ENCODE assay signal across 16 mouse cellular contexts in genomic region chr7:65141907-65142698, GRCm38 (mm10). TPM values are rescaled to one million over a fixed set of nuclear protein-coding genes. Genes with fewer than 3 reads are reported as not detected.
DNase-seq lines count a peak whose midpoint lies in the region; ATAC-seq lines count a peak whose summit lies in the region.
"Had no signal": no experiment of that assay in that cellular context is flagged by ENCODE, and none has a peak within 500 bp of the region (broad histone marks: within the 10 kb centered on the region; RNA-seq: fewer than 3 reads in every experiment).

No protein-coding gene starts in this region.

- 0 out of 2 replicates have a peak, but pooled peaks cover 3% of the 10 kb centered on the region for H3K4me1 ChIP-seq in hindbrain, embryonic 14.5 days (replicated peaks; ENCODE audit: control insufficient read depth, insufficient read depth, low read length)
- H3K4me1 ChIP-seq in hindbrain, embryonic 10.5 days (replicated peaks): no peaks in the 10 kb centered on the region
- H3K4me1 ChIP-seq in midbrain, embryonic 14.5 days (ENCODE audit: control insufficient read depth, insufficient read depth, low read length): no peaks in the 10 kb centered on the region
- peaks cover 5% of the 10 kb centered on the region; the same call in 1 of the 2 replicates for H3K4me1 ChIP-seq in midbrain, embryonic 15.5 days
- no peaks in the 10 kb centered on the region for H3K4me1 ChIP-seq in limb, embryonic 15.5 days
- H3K4me1 ChIP-seq: megakaryocyte, embryonic 14.5 days; neural tube, embryonic 12.5 days had no signal

- no peak overlapping the region for H3K27ac ChIP-seq in hindbrain, embryonic 14.5 days
- no peak overlapping the region for H3K27ac ChIP-seq in hindbrain, embryonic 10.5 days
- 0 out of 2 replicates have a peak overlapping the region, but pooled peaks have one; percentile 32 for H3K27ac ChIP-seq in midbrain, embryonic 14.5 days (replicated peaks; ENCODE audit: low read depth, low read length)
- H3K27ac ChIP-seq in midbrain, embryonic 15.5 days: no peak overlapping the region
- H3K27ac ChIP-seq in limb, embryonic 15.5 days: peak overlapping the region; percentile 73
- H3K27ac ChIP-seq: neural tube, embryonic 12.5 days had no signal

- no peaks in the 10 kb centered on the region for H3K9me3 ChIP-seq in hindbrain, embryonic 14.5 days (ENCODE audit: control insufficient read depth, low read length)
- H3K9me3 ChIP-seq in hindbrain, embryonic 10.5 days: no peaks in the 10 kb centered on the region
- H3K9me3 ChIP-seq in midbrain, embryonic 14.5 days (ENCODE audit: control insufficient read depth, low read length): no peaks in the 10 kb centered on the region
- H3K9me3 ChIP-seq in midbrain, embryonic 15.5 days: no peaks in the 10 kb centered on the region
- H3K9me3 ChIP-seq in limb, embryonic 15.5 days: no peaks in the 10 kb centered on the region
- H3K9me3 ChIP-seq: megakaryocyte, embryonic 14.5 days; neural tube, embryonic 12.5 days had no signal

- H3K27me3 ChIP-seq in hindbrain, embryonic 14.5 days (ENCODE audit: control insufficient read depth, insufficient read depth, low read length): no peaks in the 10 kb centered on the region
- H3K27me3 ChIP-seq in hindbrain, embryonic 10.5 days (ENCODE audit: insufficient read depth, poor library complexity, severe bottlenecking): no peaks in the 10 kb centered on the region
- H3K27me3 ChIP-seq in midbrain, embryonic 14.5 days (ENCODE audit: control insufficient read depth, insufficient read depth, low read length): no peaks in the 10 kb centered on the region
- no peaks in the 10 kb centered on the region for H3K27me3 ChIP-seq in midbrain, embryonic 15.5 days (replicated peaks)
- no peaks in the 10 kb centered on the region for H3K27me3 ChIP-seq in limb, embryonic 15.5 days
- H3K27me3 ChIP-seq: megakaryocyte, embryonic 14.5 days; neural tube, embryonic 12.5 days had no signal

- H3K9ac ChIP-seq in hindbrain, embryonic 14.5 days: no peak overlapping the region
- H3K9ac ChIP-seq in midbrain, embryonic 14.5 days (replicated peaks; ENCODE audit: low read length): no peak overlapping the region
- H3K9ac ChIP-seq in midbrain, embryonic 15.5 days: no peak overlapping the region
- H3K9ac ChIP-seq in limb, embryonic 15.5 days: no peak overlapping the region
- H3K9ac ChIP-seq: neural tube, embryonic 12.5 days had no signal

- peak; percentile 71 for DNase-seq in adrenal gland, postnatal 10 days
- no peak for DNase-seq in adrenal gland, adult 8-10 months
- DNase-seq in hindbrain, embryonic 14.5 days (ENCODE audit: low spot score): peak; percentile 63
- no peak for DNase-seq in hindbrain, embryonic 10.5 days (ENCODE audit: low spot score)
- peak; percentile 28 for DNase-seq in midbrain, embryonic 14.5 days
- no peak for DNase-seq in embryo, embryonic 9.5 days (ENCODE audit: extremely low spot score)
- DNase-seq: cerebellum, adult 11-12 months; heart, adult 18-20 months; heart, postnatal 14 days; right cerebral cortex, adult 18-20 months; thymus, adult 2 months had no signal

- peak; percentile 51; the same call in 1 of the 2 replicates for ATAC-seq in hindbrain, embryonic 14.5 days (ENCODE audit: low FRiP score)
- ATAC-seq in midbrain, embryonic 14.5 days (ENCODE audit: low FRiP score, low TSS enrichment): no peak
- no peak for ATAC-seq in midbrain, embryonic 15.5 days (replicated peaks)
- peak; percentile 77; the same call in 1 of the 2 replicates for ATAC-seq in limb, embryonic 15.5 days (ENCODE audit: insufficient number of reproducible peaks, low FRiP score, low TSS enrichment, low read depth)

- H3K36me3 ChIP-seq in hindbrain, embryonic 14.5 days (replicated peaks; ENCODE audit: control insufficient read depth, insufficient read depth): no peaks in the 10 kb centered on the region
- H3K36me3 ChIP-seq in hindbrain, embryonic 10.5 days: no peaks in the 10 kb centered on the region
- H3K36me3 ChIP-seq in midbrain, embryonic 14.5 days (ENCODE audit: control insufficient read depth, insufficient read depth, low read length): no peaks in the 10 kb centered on the region
- H3K36me3 ChIP-seq in midbrain, embryonic 15.5 days (replicated peaks): no peaks in the 10 kb centered on the region
- H3K36me3 ChIP-seq in limb, embryonic 15.5 days: no peaks in the 10 kb centered on the region
- H3K36me3 ChIP-seq: neural tube, embryonic 12.5 days had no signal

- H3K4me3 ChIP-seq in hindbrain, embryonic 14.5 days (replicated peaks; ENCODE audit: low read length): no peak overlapping the region
- H3K4me3 ChIP-seq in hindbrain, embryonic 10.5 days: no peak overlapping the region
- H3K4me3 ChIP-seq in midbrain, embryonic 14.5 days (replicated peaks; ENCODE audit: low read depth, low read length): no peak overlapping the region
- H3K4me3 ChIP-seq in midbrain, embryonic 15.5 days: no peak overlapping the region
- H3K4me3 ChIP-seq in limb, embryonic 15.5 days: no peak overlapping the region
- H3K4me3 ChIP-seq: megakaryocyte, embryonic 14.5 days; neural tube, embryonic 12.5 days had no signal

- WGBS in hindbrain, embryonic 14.5 days: 45% methylated on average over 6 of the region's 6 CpGs
- WGBS in hindbrain, embryonic 10.5 days: 64% methylated on average over 6 of the region's 6 CpGs
- WGBS in midbrain, embryonic 14.5 days: 51% methylated on average over 6 of the region's 6 CpGs
- 59% methylated on average over 6 of the region's 6 CpGs for WGBS in midbrain, embryonic 15.5 days
- WGBS in limb, embryonic 15.5 days: 44% methylated on average over 6 of the region's 6 CpGs

- H3K4me2 ChIP-seq in hindbrain, embryonic 14.5 days (replicated peaks): no peak overlapping the region
- no peak overlapping the region for H3K4me2 ChIP-seq in midbrain, embryonic 14.5 days (ENCODE audit: low read length)
- H3K4me2 ChIP-seq in midbrain, embryonic 15.5 days: no peak overlapping the region
- no peak overlapping the region for H3K4me2 ChIP-seq in limb, embryonic 15.5 days
- H3K4me2 ChIP-seq: neural tube, embryonic 12.5 days had no signal

RNA-seq across cellular contexts. Expression of gene Fam189a1, which starts 14.3 kb away (rescaled TPM):
- total RNA-seq in adrenal gland, postnatal 10 days (2021): 1 to 10 TPM in 1 of 2 experiments, under 1 TPM in 1; 0.60 to 1.2 TPM
- total RNA-seq in adrenal gland, adult 8-10 months (2022): under 1 TPM; 0.41 to 0.95 (median 0.48) TPM
- 15.8 and 16.1 TPM in 2 replicates for polyA plus RNA-seq in hindbrain, embryonic 14.5 days (2014; fragmentation: Nextera tagmentation; extraction: Ambion mirVana)
- 1.3 and 2.4 TPM in 2 replicates for polyA plus RNA-seq in hindbrain, embryonic 10.5 days (2016; fragmentation: Nextera tagmentation; extraction: Ambion mirVana)
- 7.9 and 9.9 TPM in 2 replicates for polyA plus RNA-seq in midbrain, embryonic 14.5 days (2014; fragmentation: Nextera tagmentation; extraction: Ambion mirVana)
- polyA plus RNA-seq in midbrain, embryonic 15.5 days (2015; fragmentation: Nextera tagmentation; extraction: Ambion mirVana): 12.1 and 12.6 TPM in 2 replicates
- polyA plus RNA-seq in limb, embryonic 15.5 days (2015; fragmentation: Nextera tagmentation; extraction: Ambion mirVana): 3.8 and 4.9 TPM in 2 replicates
- total RNA-seq: heart, adult 18-20 months; heart, postnatal 14 days had no signal
- polyA plus RNA-seq: liver, embryonic 16.5 days had no signal

Comparison
In these comparisons a context has a peak if more than half of its experiments do, and no peak if none do; other contexts are left out.
1. DNase-seq: peak in adrenal gland, postnatal 10 days (single experiment), hindbrain, embryonic 14.5 days (single experiment) and midbrain, embryonic 14.5 days (single experiment); none in adrenal gland, adult 8-10 months (single experiment), hindbrain, embryonic 10.5 days (single experiment) and embryo, embryonic 9.5 days (single experiment).
2. H3K27ac ChIP-seq: peak in midbrain, embryonic 14.5 days (single experiment) and limb, embryonic 15.5 days (single experiment); none in hindbrain, embryonic 14.5 days (single experiment), hindbrain, embryonic 10.5 days (single experiment) and midbrain, embryonic 15.5 days (single experiment).
3. ATAC-seq: peak in hindbrain, embryonic 14.5 days (single experiment) and limb, embryonic 15.5 days (single experiment); none in midbrain, embryonic 14.5 days (single experiment) and midbrain, embryonic 15.5 days (single experiment).